Mouse (Mus musculus): ENCODE measurements around the gene Nradd. TPM values are rescaled to one million over a fixed set of nuclear protein-coding genes. Genes with fewer than 3 reads are reported as not detected.

Gene Nradd
- polyA plus RNA-seq, 1 experiment from 2014 or later = 25.5 TPM

GRCm38 (mm10) chr9:110653655-110654461 is 29.6 kb upstream of the Nradd start, which contains the start of gene Nbeal2:
Gene Nbeal2, minus strand, starts transcription at chr9:110654161.
- Histone ChIP-seq H3K36me3 (ENCODE audit: control insufficient read depth, insufficient read depth, low read length) (no peaks in the 10 kb centered on the region), H3K27ac (ENCODE audit: low read length) (peak within 1 kb of the TSS; percentile 39; the same call in 1 of the 2 replicates), H3K27me3 (ENCODE audit: control insufficient read depth, insufficient read depth, low read depth, low read length) (peaks cover 2% of the 10 kb centered on the region; the same call in 1 of the 2 replicates), H3K4me3 (ENCODE audit: low read depth, low read length) (peak within 1 kb of the TSS; percentile 75), H3K9me3 (replicated peaks; ENCODE audit: control insufficient read depth, low read length, poor library complexity, severe bottlenecking) (no peaks in the 10 kb centered on the region), H3K4me1 (ENCODE audit: control insufficient read depth, insufficient read depth, low read length) (peaks cover 50% of the 10 kb centered on the region), H3K4me2 (ENCODE audit: low read length) (peak within 1 kb of the TSS; percentile 94), H3K9ac (ENCODE audit: low read depth, low read length) (peak within 1 kb of the TSS; percentile 80)
- WGBS = under 1% methylated on average over 72 of the region's 75 CpGs
- peak; percentile 41 for ATAC-seq

DNA sequence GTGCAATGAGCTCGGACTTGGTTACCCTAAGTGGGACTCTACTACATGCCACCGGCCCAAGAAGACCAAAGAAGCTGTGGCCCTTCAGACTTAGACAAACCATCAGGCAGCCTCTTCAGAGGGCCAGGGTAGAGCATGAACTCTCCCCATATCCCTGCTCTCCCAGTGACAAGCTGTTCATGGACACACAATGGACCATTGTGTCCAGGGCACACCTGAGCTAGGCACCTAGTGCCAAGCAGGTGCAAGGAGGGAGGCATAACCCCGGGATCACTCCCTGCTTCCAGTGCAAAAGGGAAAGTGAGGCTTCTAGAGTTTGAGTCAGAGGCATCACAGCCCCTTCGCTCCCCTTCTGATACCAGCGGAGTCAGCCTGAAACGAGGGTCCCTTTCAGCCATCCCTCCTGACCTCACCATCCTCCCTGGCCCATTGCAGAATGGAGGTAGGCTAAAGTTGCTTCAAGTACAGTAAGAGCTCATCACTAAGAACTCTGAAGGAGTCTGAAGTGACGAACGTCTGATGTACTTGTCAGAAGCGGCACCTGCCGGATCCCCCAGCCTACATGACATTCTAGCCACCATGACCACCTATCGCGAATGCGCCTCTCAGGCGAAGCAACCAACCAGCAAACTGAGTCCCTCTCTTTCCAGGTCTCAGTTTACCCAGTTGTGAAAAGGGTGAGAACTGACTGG is 28.9 kb upstream of the Nradd start:
- H3K36me3 ChIP-seq (ENCODE audit: control insufficient read depth, insufficient read depth, low read length) = no peaks in the 10 kb centered on the region
- 20% methylated on average over 14 of the region's 14 CpGs for WGBS
- H3K9ac ChIP-seq (ENCODE audit: low read depth, low read length) = peak overlapping the region; percentile 80
- peak overlapping the region; percentile 94 for H3K4me2 ChIP-seq (ENCODE audit: low read length)
- H3K9me3 ChIP-seq (replicated peaks; ENCODE audit: control insufficient read depth, low read length, poor library complexity, severe bottlenecking) = no peaks in the 10 kb centered on the region
- ATAC-seq = no peak
- peaks cover 2% of the 10 kb centered on the region; the same call in 1 of the 2 replicates for H3K27me3 ChIP-seq (ENCODE audit: control insufficient read depth, insufficient read depth, low read depth, low read length)
- peaks cover 52% of the 10 kb centered on the region for H3K4me1 ChIP-seq (ENCODE audit: control insufficient read depth, insufficient read depth, low read length)
- H3K4me3 ChIP-seq (ENCODE audit: low read depth, low read length) = peak overlapping the region; percentile 75
- H3K27ac ChIP-seq (ENCODE audit: low read length) = no peak overlapping the region

- H3K27ac ChIP-seq (ENCODE audit: low read length) = no peak overlapping the region
- H3K9me3 ChIP-seq (replicated peaks; ENCODE audit: control insufficient read depth, low read length, poor library complexity, severe bottlenecking) = no peaks in the 10 kb centered on the region
- H3K4me2 ChIP-seq (ENCODE audit: low read length) = peak overlapping the region; percentile 94
- H3K27me3 ChIP-seq (ENCODE audit: control insufficient read depth, insufficient read depth, low read depth, low read length) = peaks cover 2% of the 10 kb centered on the region; the same call in 1 of the 2 replicates
- no peaks in the 10 kb centered on the region for H3K36me3 ChIP-seq (ENCODE audit: control insufficient read depth, insufficient read depth, low read length)
- 42% methylated on average over 13 of the region's 13 CpGs for WGBS
- H3K4me1 ChIP-seq (ENCODE audit: control insufficient read depth, insufficient read depth, low read length) = peaks cover 44% of the 10 kb centered on the region
- H3K4me3 ChIP-seq (ENCODE audit: low read depth, low read length) = no peak overlapping the region
- peak overlapping the region; percentile 2; the same call in 1 of the 2 replicates for H3K9ac ChIP-seq (ENCODE audit: low read depth, low read length)
- no peak for ATAC-seq
These were observed 27.9 kb upstream of the Nradd start for GRCm38 (mm10) chr9:110651931-110652722.

GRCm38 (mm10) chr9:110649775-110650174 is 25.5 kb upstream of the Nradd start:
- no peak overlapping the region for H3K4me3 ChIP-seq (ENCODE audit: low read depth, low read length)
- peaks cover 35% of the 10 kb centered on the region for H3K4me1 ChIP-seq (ENCODE audit: control insufficient read depth, insufficient read depth, low read length)
- no peaks in the 10 kb centered on the region for H3K36me3 ChIP-seq (ENCODE audit: control insufficient read depth, insufficient read depth, low read length)
- H3K4me2 ChIP-seq (ENCODE audit: low read length) = no peak overlapping the region
- peak; percentile 59 for ATAC-seq
- H3K27ac ChIP-seq (ENCODE audit: low read length) = peak overlapping the region; percentile 75
- H3K9ac ChIP-seq (ENCODE audit: low read depth, low read length) = no peak overlapping the region
- H3K27me3 ChIP-seq (ENCODE audit: control insufficient read depth, insufficient read depth, low read depth, low read length) = peaks cover 2% of the 10 kb centered on the region; the same call in 1 of the 2 replicates
- H3K9me3 ChIP-seq (replicated peaks; ENCODE audit: control insufficient read depth, low read length, poor library complexity, severe bottlenecking) = no peaks in the 10 kb centered on the region

DNA sequence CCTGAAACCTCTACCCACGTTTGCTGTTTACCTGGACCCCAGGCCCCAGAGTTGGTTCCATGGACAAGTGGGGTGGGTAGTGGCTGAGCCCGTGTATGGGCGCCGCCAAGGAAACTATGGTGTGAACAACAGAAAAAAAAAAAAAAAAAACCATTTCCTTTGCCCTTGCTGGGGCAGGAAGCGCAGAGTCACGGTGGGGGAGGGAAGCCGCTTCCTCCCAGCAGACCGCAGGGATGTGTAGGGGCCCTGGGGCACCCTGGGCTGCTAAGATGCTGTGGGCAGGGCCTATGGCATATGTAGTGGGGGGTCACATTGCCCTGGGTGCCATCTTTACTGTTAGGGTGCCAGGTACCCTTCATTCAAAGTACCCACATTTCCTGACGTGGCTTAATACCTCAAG is 21.0 kb upstream of the Nradd start:
- Histone ChIP-seq H3K4me3 (ENCODE audit: low read depth, low read length) (no peak overlapping the region), H3K27ac (ENCODE audit: low read length) (no peak overlapping the region), H3K9me3 (replicated peaks; ENCODE audit: control insufficient read depth, low read length, poor library complexity, severe bottlenecking) (no peaks in the 10 kb centered on the region), H3K27me3 (ENCODE audit: control insufficient read depth, insufficient read depth, low read depth, low read length) (no peaks in the 10 kb centered on the region), H3K4me1 (ENCODE audit: control insufficient read depth, insufficient read depth, low read length) (peaks cover 12% of the 10 kb centered on the region), H3K9ac (ENCODE audit: low read depth, low read length) (no peak overlapping the region), H3K4me2 (ENCODE audit: low read length) (no peak overlapping the region), H3K36me3 (ENCODE audit: control insufficient read depth, insufficient read depth, low read length) (no peaks in the 10 kb centered on the region)
- 88% methylated on average over 9 of the region's 9 CpGs for WGBS
- ATAC-seq = no peak

DNA sequence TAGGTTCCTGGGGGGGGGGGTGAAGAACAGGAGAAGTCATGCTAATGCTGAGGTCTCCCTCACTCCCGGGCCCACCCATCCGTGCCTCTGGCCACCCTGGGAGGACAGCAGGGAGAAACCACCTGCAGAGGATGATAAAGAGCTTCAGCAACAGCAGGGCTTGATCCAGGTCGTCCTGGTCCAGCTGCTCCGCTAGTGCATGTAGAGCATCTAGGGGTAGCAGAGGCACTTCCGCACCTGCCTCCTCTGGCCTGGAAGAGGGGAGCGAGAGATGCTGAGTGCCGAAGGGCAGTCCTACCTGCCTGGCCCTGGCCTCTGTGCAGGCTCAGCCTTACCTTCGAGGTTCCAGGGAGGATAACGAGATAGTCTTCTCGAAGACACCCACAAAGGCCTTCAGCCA is 20.0 kb upstream of the Nradd start:
- no peak overlapping the region for H3K27ac ChIP-seq (ENCODE audit: low read length)
- H3K9ac ChIP-seq (ENCODE audit: low read depth, low read length) = no peak overlapping the region
- no peaks in the 10 kb centered on the region for H3K36me3 ChIP-seq (ENCODE audit: control insufficient read depth, insufficient read depth, low read length)
- no peak for ATAC-seq
- no peaks in the 10 kb centered on the region for H3K27me3 ChIP-seq (ENCODE audit: control insufficient read depth, insufficient read depth, low read depth, low read length)
- H3K4me1 ChIP-seq (ENCODE audit: control insufficient read depth, insufficient read depth, low read length) = peaks cover 5% of the 10 kb centered on the region
- 81% methylated on average over 10 of the region's 10 CpGs for WGBS
- no peaks in the 10 kb centered on the region for H3K9me3 ChIP-seq (replicated peaks; ENCODE audit: control insufficient read depth, low read length, poor library complexity, severe bottlenecking)
- no peak overlapping the region for H3K4me3 ChIP-seq (ENCODE audit: low read depth, low read length)
- H3K4me2 ChIP-seq (ENCODE audit: low read length) = no peak overlapping the region

GRCm38 (mm10) chr9:110643787-110644186 is 19.5 kb upstream of the Nradd start:
- Histone ChIP-seq H3K9me3 (replicated peaks; ENCODE audit: control insufficient read depth, low read length, poor library complexity, severe bottlenecking) (no peaks in the 10 kb centered on the region), H3K4me3 (ENCODE audit: low read depth, low read length) (no peak overlapping the region), H3K4me2 (ENCODE audit: low read length) (no peak overlapping the region), H3K4me1 (ENCODE audit: control insufficient read depth, insufficient read depth, low read length) (0 out of 2 replicates have a peak, but pooled peaks cover 2% of the 10 kb centered on the region), H3K27ac (ENCODE audit: low read length) (no peak overlapping the region), H3K9ac (ENCODE audit: low read depth, low read length) (no peak overlapping the region), H3K36me3 (ENCODE audit: control insufficient read depth, insufficient read depth, low read length) (no peaks in the 10 kb centered on the region), H3K27me3 (ENCODE audit: control insufficient read depth, insufficient read depth, low read depth, low read length) (no peaks in the 10 kb centered on the region)
- no peak for ATAC-seq
- 73% methylated on average over 9 of the region's 9 CpGs for WGBS

GRCm38 (mm10) chr9:110642812-110643524 is 18.7 kb upstream of the Nradd start:
- ATAC-seq = no peak
- no peak overlapping the region for H3K4me3 ChIP-seq (ENCODE audit: low read depth, low read length)
- no peaks in the 10 kb centered on the region for H3K4me1 ChIP-seq (ENCODE audit: control insufficient read depth, insufficient read depth, low read length)
- no peaks in the 10 kb centered on the region for H3K9me3 ChIP-seq (replicated peaks; ENCODE audit: control insufficient read depth, low read length, poor library complexity, severe bottlenecking)
- 61% methylated on average over 5 of the region's 5 CpGs for WGBS
- no peaks in the 10 kb centered on the region for H3K27me3 ChIP-seq (ENCODE audit: control insufficient read depth, insufficient read depth, low read depth, low read length)
- H3K27ac ChIP-seq (ENCODE audit: low read length) = no peak overlapping the region
- no peak overlapping the region for H3K9ac ChIP-seq (ENCODE audit: low read depth, low read length)
- H3K4me2 ChIP-seq (ENCODE audit: low read length) = no peak overlapping the region
- H3K36me3 ChIP-seq (ENCODE audit: control insufficient read depth, insufficient read depth, low read length) = no peaks in the 10 kb centered on the region; the same call in 1 of the 2 replicates

Measured in midbrain, embryonic 16.5 days (tissue).